Mouse (Mus musculus) G1E (cell line): ENCODE data around the gene Tlk2.

ENCODE experiments used
- CTCF ChIP-seq: IDR thresholded peaks from 2 replicates; pipeline ENCODE4 v1.5.1; 2012; ENCODE audit warnings: low read depth, low read length, inconsistent platforms, mixed read lengths
- GATA1 ChIP-seq: IDR thresholded peaks from 2 replicates; pipeline ENCODE4 v1.6.1; 2012; ENCODE audit warnings: borderline replicate concordance, low read length, inconsistent platforms, mixed read lengths
- POLR2AphosphoS5 ChIP-seq: IDR thresholded peaks from 2 replicates; pipeline ENCODE4 v1.6.1; 2012; ENCODE audit warnings: low read depth, low read length, inconsistent platforms; ENCODE audit not compliant: insufficient replicate concordance

DNA sequence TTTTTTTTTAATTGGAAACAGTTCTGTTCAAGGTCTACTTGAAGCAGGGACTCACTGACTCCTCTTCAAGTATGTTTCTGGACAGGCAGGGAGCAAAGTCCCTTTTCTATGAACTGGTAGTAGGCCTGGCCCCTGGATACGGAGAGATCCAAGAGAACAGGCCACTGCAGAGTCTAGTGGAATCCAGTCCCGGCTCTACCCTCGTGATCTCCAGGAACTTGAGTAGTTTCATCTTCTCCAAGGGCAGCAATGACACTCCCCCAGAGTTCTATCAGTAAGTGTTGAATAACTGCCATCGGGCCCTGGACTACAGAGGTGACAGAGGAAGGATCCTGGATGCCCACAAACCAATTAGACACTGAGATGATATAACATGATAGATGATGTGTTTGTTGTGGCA lies 22.7 kb upstream of the Tlk2 start:
- TF ChIP-seq CTCF: no peak
- no peak for TF ChIP-seq POLR2AphosphoS5
- no peak for TF ChIP-seq GATA1
